Mouse (Mus musculus): ENCODE results near the gene Vamp4. TPM values are rescaled to one million over a fixed set of nuclear protein-coding genes. Genes with fewer than 3 reads are reported as not detected.
"Not testable (repeated sequence)": the region's sequence is repeated elsewhere in the genome, so short reads cannot be mapped to it uniquely, and the experiment has no call there.

The Vamp4 gene
- polyA plus RNA-seq, 1 experiment from 2014 or later = 53.4 TPM

GRCm38 (mm10) chr1:162635291-162635931 is 65.1 kb downstream of the Vamp4 start:
- H3K9me3 ChIP-seq; H3K36me3 ChIP-seq; H3K27me3 ChIP-seq (replicated peaks); H3K4me2 ChIP-seq (replicated peaks); H3K4me1 ChIP-seq (replicated peaks); H3K27ac ChIP-seq; H3K9ac ChIP-seq; ATAC-seq; H3K4me3 ChIP-seq (replicated peaks): not testable (repeated sequence)
- WGBS = 29% methylated on average over 1 of the region's 1 CpGs

GRCm38 (mm10) chr1:162636516-162636915 is 66.2 kb downstream of the Vamp4 start:
- H3K27ac ChIP-seq = no peak overlapping the region
- 59% methylated on average over 3 of the region's 3 CpGs for WGBS
- H3K27me3 ChIP-seq (replicated peaks) = no peaks in the 10 kb centered on the region
- no peaks in the 10 kb centered on the region for H3K9me3 ChIP-seq
- H3K36me3 ChIP-seq = no peaks in the 10 kb centered on the region
- ATAC-seq = no peak
- no peak overlapping the region for H3K9ac ChIP-seq
- 0 out of 2 replicates have a peak, but pooled peaks cover 4% of the 10 kb centered on the region for H3K4me1 ChIP-seq (replicated peaks)
- H3K4me2 ChIP-seq (replicated peaks) = no peak overlapping the region
- no peak overlapping the region for H3K4me3 ChIP-seq (replicated peaks)

- H3K36me3 ChIP-seq = no peaks in the 10 kb centered on the region
- H3K4me2 ChIP-seq (replicated peaks) = no peak overlapping the region
- H3K4me1 ChIP-seq (replicated peaks) = 0 out of 2 replicates have a peak, but pooled peaks cover 4% of the 10 kb centered on the region
- no peaks in the 10 kb centered on the region for H3K9me3 ChIP-seq
- H3K9ac ChIP-seq = no peak overlapping the region
- H3K4me3 ChIP-seq (replicated peaks) = no peak overlapping the region
- no peaks in the 10 kb centered on the region for H3K27me3 ChIP-seq (replicated peaks)
- WGBS = 93% methylated on average over 4 of the region's 4 CpGs
- ATAC-seq = no peak
- H3K27ac ChIP-seq = no peak overlapping the region
Measured at GRCm38 (mm10) chr1:162638535-162638934, 68.2 kb downstream of the Vamp4 start.

GRCm38 (mm10) chr1:162639051-162639750 is 68.9 kb downstream of the Vamp4 start, which contains the start of gene Myoc:
Myoc (plus strand) TSS chr1:162639155.
- no peak within 1 kb of the TSS for H3K27ac ChIP-seq
- H3K9ac ChIP-seq = no peak within 1 kb of the TSS
- no peaks in the 10 kb centered on the region for H3K36me3 ChIP-seq
- H3K4me2 ChIP-seq (replicated peaks) = no peak within 1 kb of the TSS
- no peaks in the 10 kb centered on the region for H3K9me3 ChIP-seq
- ATAC-seq = no peak
- 0 out of 2 replicates have a peak, but pooled peaks cover 4% of the 10 kb centered on the region for H3K4me1 ChIP-seq (replicated peaks)
- 78% methylated on average over 10 of the region's 10 CpGs for WGBS
- H3K27me3 ChIP-seq (replicated peaks) = no peaks in the 10 kb centered on the region
- no peak within 1 kb of the TSS for H3K4me3 ChIP-seq (replicated peaks)

- 0 out of 2 replicates have a peak, but pooled peaks cover 4% of the 10 kb centered on the region for H3K4me1 ChIP-seq (replicated peaks)
- no peak overlapping the region for H3K9ac ChIP-seq
- H3K27me3 ChIP-seq (replicated peaks) = no peaks in the 10 kb centered on the region
- H3K4me2 ChIP-seq (replicated peaks) = no peak overlapping the region
- H3K36me3 ChIP-seq = no peaks in the 10 kb centered on the region
- ATAC-seq = no peak
- H3K4me3 ChIP-seq (replicated peaks) = no peak overlapping the region
- H3K9me3 ChIP-seq = no peaks in the 10 kb centered on the region
- H3K27ac ChIP-seq = no peak overlapping the region
- WGBS = 81% methylated on average over 1 of the region's 1 CpGs
Measured at GRCm38 (mm10) chr1:162639861-162640260, 69.5 kb downstream of the Vamp4 start.

- H3K27me3 ChIP-seq (replicated peaks) = no peaks in the 10 kb centered on the region
- no peak for ATAC-seq
- H3K4me1 ChIP-seq (replicated peaks) = 0 out of 2 replicates have a peak, but pooled peaks cover 4% of the 10 kb centered on the region
- H3K9me3 ChIP-seq = no peaks in the 10 kb centered on the region
- no peak overlapping the region for H3K9ac ChIP-seq
- H3K36me3 ChIP-seq = no peaks in the 10 kb centered on the region
- H3K4me2 ChIP-seq (replicated peaks) = no peak overlapping the region
- H3K4me3 ChIP-seq (replicated peaks) = no peak overlapping the region
- no peak overlapping the region for H3K27ac ChIP-seq
- 76% methylated on average over 3 of the region's 3 CpGs for WGBS
Measured at GRCm38 (mm10) chr1:162642591-162642990, 72.3 kb downstream of the Vamp4 start.

- 0 out of 2 replicates have a peak, but pooled peaks cover 4% of the 10 kb centered on the region for H3K4me1 ChIP-seq (replicated peaks)
- H3K4me3 ChIP-seq (replicated peaks) = no peak overlapping the region
- H3K27ac ChIP-seq = no peak overlapping the region
- no peaks in the 10 kb centered on the region for H3K27me3 ChIP-seq (replicated peaks)
- H3K36me3 ChIP-seq = no peaks in the 10 kb centered on the region
- no peak overlapping the region for H3K9ac ChIP-seq
- ATAC-seq = no peak
- H3K4me2 ChIP-seq (replicated peaks) = no peak overlapping the region
- WGBS = 42% methylated on average over 4 of the region's 4 CpGs
- H3K9me3 ChIP-seq = no peaks in the 10 kb centered on the region
Measured at GRCm38 (mm10) chr1:162643752-162644151, 73.4 kb downstream of the Vamp4 start.

- H3K4me1 ChIP-seq (replicated peaks) = no peaks in the 10 kb centered on the region
- no peak overlapping the region for H3K9ac ChIP-seq
- no peak overlapping the region for H3K27ac ChIP-seq
- no peaks in the 10 kb centered on the region for H3K27me3 ChIP-seq (replicated peaks)
- H3K4me2 ChIP-seq (replicated peaks) = no peak overlapping the region
- H3K36me3 ChIP-seq = no peaks in the 10 kb centered on the region
- no peak for ATAC-seq
- no peaks in the 10 kb centered on the region for H3K9me3 ChIP-seq
- WGBS = 81% methylated on average over 10 of the region's 10 CpGs
- H3K4me3 ChIP-seq (replicated peaks) = no peak overlapping the region
Measured at GRCm38 (mm10) chr1:162646083-162646686, 75.9 kb downstream of the Vamp4 start.

- H3K4me2 ChIP-seq (replicated peaks) = no peak overlapping the region
- H3K9ac ChIP-seq = no peak overlapping the region
- H3K36me3 ChIP-seq = no peaks in the 10 kb centered on the region
- H3K27ac ChIP-seq = no peak overlapping the region
- H3K27me3 ChIP-seq (replicated peaks) = no peaks in the 10 kb centered on the region
- H3K9me3 ChIP-seq = no peaks in the 10 kb centered on the region
- 92% methylated on average over 14 of the region's 14 CpGs for WGBS
- ATAC-seq = no peak
- no peak overlapping the region for H3K4me3 ChIP-seq (replicated peaks)
- no peaks in the 10 kb centered on the region for H3K4me1 ChIP-seq (replicated peaks)
Measured at GRCm38 (mm10) chr1:162648416-162648815, 78.1 kb downstream of the Vamp4 start.

Other genes starting within 250 kb of the Vamp4 start
- gene Dnm3, start 92.5 kb upstream of the Vamp4 start, polyA plus RNA-seq (2015; fragmentation: Nextera tagmentation; extraction: Ambion mirVana) = 4.4 and 5.8 TPM in 2 replicates
- 21.1 and 22.0 TPM in 2 replicates for gene Mettl13, start 22.0 kb upstream of the Vamp4 start, polyA plus RNA-seq (2015; fragmentation: Nextera tagmentation; extraction: Ambion mirVana)
- 0.10 and 0.21 TPM in 2 replicates for gene Myoc, start 68.6 kb downstream of the Vamp4 start, polyA plus RNA-seq (2015; fragmentation: Nextera tagmentation; extraction: Ambion mirVana)
- gene Myocos, start 87.7 kb downstream of the Vamp4 start, polyA plus RNA-seq (2015; fragmentation: Nextera tagmentation; extraction: Ambion mirVana) = not detected in 2 replicates
- 130 and 139 TPM in 2 replicates for gene Prrc2c, start 170.0 kb downstream of the Vamp4 start, polyA plus RNA-seq (2015; fragmentation: Nextera tagmentation; extraction: Ambion mirVana)
- gene Fmo4, start 243.5 kb downstream of the Vamp4 start, polyA plus RNA-seq (2015; fragmentation: Nextera tagmentation; extraction: Ambion mirVana) = 6.8 and 7.4 TPM in 2 replicates